Mouse (Mus musculus): Measurements from ENCODE around the gene Pde10a. TPM values are rescaled to one million over a fixed set of nuclear protein-coding genes. Genes with fewer than 3 reads are reported as not detected.
"Not testable (repeated sequence)": the region's sequence is repeated elsewhere in the genome, so short reads cannot be mapped to it uniquely, and the experiment has no call there.

The Pde10a gene
- polyA plus RNA-seq, 1 experiment from 2014 or later = 3.3 TPM

DNA sequence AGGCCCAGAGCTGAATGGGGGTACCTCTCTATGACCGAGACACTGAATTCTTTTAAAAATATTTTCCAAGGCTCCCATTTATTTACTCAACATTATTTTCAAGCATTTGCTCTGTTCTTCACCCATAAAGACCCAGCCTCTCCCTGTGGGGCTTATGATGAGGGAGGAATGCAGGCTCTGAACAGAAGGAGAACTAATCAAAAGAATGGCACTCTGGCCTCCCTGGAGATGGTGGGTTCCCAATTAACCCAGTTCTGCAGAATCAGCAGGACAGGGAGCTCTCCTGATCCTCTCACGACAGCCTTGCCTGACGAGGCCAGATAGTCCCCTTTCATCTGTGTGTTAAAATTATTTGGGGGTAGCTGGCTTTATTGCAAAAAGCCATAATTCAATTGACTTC, 117.2 kb downstream of the Pde10a start:
- DNase-seq (ENCODE audit: low spot score) = no peak

DNA sequence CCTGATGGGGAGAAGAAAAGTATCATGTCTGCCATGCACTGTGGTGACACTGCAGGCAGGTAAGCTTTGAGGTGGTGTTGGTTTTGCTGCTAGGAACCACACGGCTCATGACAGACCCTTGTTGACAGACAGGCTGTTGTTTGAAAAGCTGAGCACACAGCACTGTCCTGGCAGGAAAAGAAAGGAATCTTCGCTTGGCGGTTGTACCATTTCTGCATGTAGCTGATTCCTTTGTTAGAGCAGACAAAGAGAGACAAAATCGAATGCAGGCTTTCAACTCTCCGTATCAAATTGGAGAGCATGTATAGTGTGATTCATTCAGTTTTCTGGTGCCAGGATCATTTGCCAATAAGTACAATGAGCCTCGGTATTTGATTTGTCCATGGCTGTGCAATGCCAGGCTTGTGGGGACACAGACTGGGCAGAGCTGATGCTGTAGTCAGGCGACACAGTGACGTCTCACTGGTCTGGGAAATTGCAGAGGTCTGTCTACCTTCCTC, 122.2 kb downstream of the Pde10a start:
- no peak for DNase-seq (ENCODE audit: low spot score)

DNA sequence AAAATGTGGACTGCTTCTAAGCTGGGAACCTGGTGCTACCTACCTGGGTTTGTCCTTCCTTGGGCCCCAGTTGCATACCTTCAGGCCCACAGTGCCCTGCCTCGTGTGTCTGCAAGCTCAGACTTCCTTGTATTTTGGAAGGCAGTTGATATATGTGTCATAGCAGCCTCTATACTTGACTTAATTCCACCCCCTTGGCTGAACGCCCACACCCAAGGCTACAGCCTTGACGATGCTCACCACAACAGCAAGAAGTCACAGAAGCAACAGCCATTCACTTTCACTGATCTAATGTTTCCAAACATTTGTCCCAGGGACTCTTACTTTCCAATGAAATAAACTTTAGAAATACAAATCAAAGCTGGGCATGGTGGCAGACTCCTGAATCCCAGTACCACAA, 123.1 kb downstream of the Pde10a start:
- no peak for DNase-seq (ENCODE audit: low spot score)

DNA sequence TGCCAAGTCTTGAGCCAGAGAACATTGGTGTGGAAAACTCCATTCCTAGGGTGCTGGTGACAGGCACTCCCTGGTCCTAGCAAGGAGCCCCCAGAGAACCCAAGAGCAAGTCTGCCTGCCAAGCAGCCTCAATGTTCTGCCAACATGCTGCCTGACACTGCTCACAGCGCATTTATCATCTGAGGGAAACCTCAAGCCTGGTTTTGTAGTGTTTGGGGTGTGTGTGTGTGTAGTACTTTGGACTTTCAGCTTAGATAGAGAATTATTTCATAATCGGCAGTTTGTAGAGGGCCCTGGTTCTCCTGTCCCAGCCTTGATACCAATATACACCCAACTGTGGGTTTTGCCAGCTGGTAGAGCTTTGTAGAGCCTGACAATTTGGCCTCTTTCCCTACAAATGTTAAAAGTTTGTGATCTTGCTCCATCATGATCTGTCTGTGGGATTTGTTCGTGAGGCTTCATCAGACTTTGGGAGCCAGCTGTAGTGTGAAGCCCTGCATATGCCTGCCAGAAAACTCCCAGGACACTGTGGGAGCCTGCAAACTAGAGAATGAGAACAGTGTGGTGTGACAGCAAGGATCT, 127.6 kb downstream of the Pde10a start:
- no peak for DNase-seq (ENCODE audit: low spot score)

- DNase-seq (ENCODE audit: low spot score) = no peak
Measured at GRCm38 (mm10) chr17:8657661-8658060, 132.5 kb downstream of the Pde10a start.

- DNase-seq (ENCODE audit: low spot score) = no peak
Measured at GRCm38 (mm10) chr17:8658751-8659454, 133.7 kb downstream of the Pde10a start.

GRCm38 (mm10) chr17:8666912-8667311, 141.7 kb downstream of the Pde10a start:
- DNase-seq (ENCODE audit: low spot score) = no peak

- no peak for DNase-seq (ENCODE audit: low spot score)
Measured at GRCm38 (mm10) chr17:8674651-8675050, 149.5 kb downstream of the Pde10a start.

DNA sequence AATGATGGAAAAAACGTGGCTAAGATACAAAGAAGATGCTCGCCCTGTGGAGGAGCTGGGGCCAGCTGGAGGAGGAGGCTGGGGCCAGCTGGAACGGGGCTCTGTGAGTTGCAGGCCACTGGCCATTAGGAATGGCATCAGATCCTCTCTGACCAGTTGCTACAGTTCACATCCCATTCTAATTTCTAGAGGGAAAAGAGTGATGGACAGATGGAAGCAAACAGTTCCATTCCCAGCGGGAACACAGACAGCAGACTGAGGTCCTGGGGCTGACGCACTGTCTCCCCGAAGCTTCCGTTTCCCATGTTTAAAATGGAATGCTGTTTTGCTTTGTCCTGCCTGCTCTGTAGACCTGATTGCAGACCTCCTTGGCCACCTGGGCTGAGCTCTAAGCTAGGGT, 161.2 kb downstream of the Pde10a start:
- DNase-seq (ENCODE audit: low spot score) = no peak

DNA sequence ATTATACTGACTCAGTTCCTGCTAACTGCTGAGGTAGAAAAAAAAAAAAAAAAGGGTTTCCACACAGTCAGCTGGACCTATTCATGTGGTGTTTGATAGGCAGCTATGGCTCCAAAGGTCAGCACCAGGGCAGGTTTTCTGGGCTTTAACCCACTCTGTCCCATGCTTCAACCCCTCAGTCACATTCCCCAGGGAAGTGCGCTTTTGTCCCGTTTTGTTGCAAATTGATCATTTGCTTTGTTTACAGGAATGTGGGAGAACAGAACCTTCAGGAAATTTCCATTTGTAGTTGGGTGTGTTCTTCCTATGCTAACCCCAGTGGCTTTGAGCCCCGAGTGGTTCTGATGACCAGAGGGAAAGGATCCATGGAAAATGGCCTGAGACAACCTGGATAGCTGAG, 162.9 kb downstream of the Pde10a start:
- no peak for DNase-seq (ENCODE audit: low spot score)

- no peak for DNase-seq (ENCODE audit: low spot score)
Measured at GRCm38 (mm10) chr17:8698265-8698664, 173.1 kb downstream of the Pde10a start.

GRCm38 (mm10) chr17:8698793-8699192, 173.6 kb downstream of the Pde10a start:
- no peak for DNase-seq (ENCODE audit: low spot score)

- no peak for DNase-seq (ENCODE audit: low spot score)
Measured at GRCm38 (mm10) chr17:8701096-8701495, 175.9 kb downstream of the Pde10a start.

- DNase-seq (ENCODE audit: low spot score) = no peak
Measured at GRCm38 (mm10) chr17:8702503-8702902, 177.3 kb downstream of the Pde10a start.

GRCm38 (mm10) chr17:8708006-8708405, 182.8 kb downstream of the Pde10a start:
- DNase-seq (ENCODE audit: low spot score) = no peak

GRCm38 (mm10) chr17:8712734-8713133, 187.6 kb downstream of the Pde10a start:
- DNase-seq (ENCODE audit: low spot score) = not testable (repeated sequence)

GRCm38 (mm10) chr17:8720961-8721360, 195.8 kb downstream of the Pde10a start:
- no peak for DNase-seq (ENCODE audit: low spot score)

GRCm38 (mm10) chr17:8724464-8724974, 199.3 kb downstream of the Pde10a start:
- DNase-seq (ENCODE audit: low spot score) = no peak

GRCm38 (mm10) chr17:8728646-8729045, 203.5 kb downstream of the Pde10a start:
- DNase-seq (ENCODE audit: low spot score) = no peak

DNA sequence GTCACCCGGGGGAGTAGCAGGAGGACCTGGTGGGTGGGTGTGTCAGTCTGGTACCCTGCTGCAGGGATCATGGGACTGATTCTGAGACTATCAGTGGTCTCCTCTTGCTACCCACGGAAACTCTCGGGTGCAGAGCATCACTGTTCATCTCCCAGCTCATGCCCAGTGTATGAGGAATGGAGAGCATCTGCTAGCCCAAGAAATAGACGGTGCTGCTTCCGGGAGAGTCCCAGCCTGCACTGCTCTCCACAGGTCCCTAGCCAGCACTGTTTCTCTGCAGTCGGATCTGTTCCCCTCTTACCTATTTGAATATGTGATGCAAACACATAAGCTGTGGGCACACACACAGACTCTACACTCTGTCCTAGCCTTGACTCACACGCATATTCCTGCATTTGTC, 204.6 kb downstream of the Pde10a start:
- no peak for DNase-seq (ENCODE audit: low spot score)

- no peak for DNase-seq (ENCODE audit: low spot score)
Measured at GRCm38 (mm10) chr17:8731073-8731472, 205.9 kb downstream of the Pde10a start.

- no peak for DNase-seq (ENCODE audit: low spot score)
Measured at GRCm38 (mm10) chr17:8736259-8736658, 211.1 kb downstream of the Pde10a start.

- no peak for DNase-seq (ENCODE audit: low spot score)
Measured at GRCm38 (mm10) chr17:8742772-8743171, 217.6 kb downstream of the Pde10a start.
